In the genomic region with DNA sequence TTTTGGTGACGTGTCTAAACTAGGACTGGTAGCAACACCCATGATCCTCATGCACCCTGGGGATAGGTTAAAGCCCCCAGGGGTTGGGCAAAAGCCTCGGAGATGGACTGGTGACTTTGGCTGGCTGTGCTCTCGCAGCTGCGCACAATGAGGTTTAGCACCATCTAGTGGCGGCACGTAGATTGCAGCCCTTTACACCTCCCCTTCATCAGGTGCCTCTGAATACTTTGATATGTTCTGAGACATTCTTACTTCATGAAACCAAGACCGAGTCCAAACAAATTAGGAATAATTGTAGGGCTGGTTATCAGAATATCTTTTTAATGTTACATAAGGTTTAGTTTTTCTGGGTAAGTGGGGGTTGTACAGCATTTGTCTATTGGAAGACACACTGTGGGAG, we compare ENCODE assay signal across 8 mouse cellular contexts. TPM values are rescaled to one million over a fixed set of nuclear protein-coding genes. Genes with fewer than 3 reads are reported as not detected.
A peak's percentile ranks its signal among the peaks of the same experiment; 100 is the strongest.
DNase-seq lines count a peak whose midpoint lies in the region; ATAC-seq and TF ChIP-seq lines count a peak whose summit lies in the region.
"Not testable (repeated sequence)": the region's sequence is repeated elsewhere in the genome, so short reads cannot be mapped to it uniquely, and the experiment has no call there.

No protein-coding gene starts in this region.

- H3K9me3 ChIP-seq in hindbrain, embryonic 11.5 days (ENCODE audit: control insufficient read depth, low read length); liver, embryonic 14.5 days (ENCODE audit: control insufficient read depth, low read length): not testable (repeated sequence)

- H3K9ac ChIP-seq in hindbrain, embryonic 11.5 days (ENCODE audit: low read depth, low read length); liver, embryonic 14.5 days (replicated peaks): not testable (repeated sequence)

- H3K27me3 ChIP-seq in hindbrain, embryonic 11.5 days (ENCODE audit: control insufficient read depth, insufficient read depth, low read length); liver, embryonic 14.5 days (ENCODE audit: control insufficient read depth, insufficient read depth, low read length); thymus, adult 2 months (ENCODE audit: control insufficient read depth, insufficient read depth, low read length): not testable (repeated sequence)

- H3K4me3 ChIP-seq in hindbrain, embryonic 11.5 days (ENCODE audit: low read depth, low read length); liver, embryonic 14.5 days (ENCODE audit: insufficient read depth in 1 of 2, low read depth in 2 of 2, low read length in 2 of 2); thymus, adult 2 months (ENCODE audit: control insufficient read depth, insufficient read depth, low read length): not testable (repeated sequence)

- ATAC-seq in hindbrain, embryonic 11.5 days (ENCODE audit: low FRiP score); liver, embryonic 14.5 days (ENCODE audit: insufficient read depth): not testable (repeated sequence)

- H3K27ac ChIP-seq in hindbrain, embryonic 11.5 days (ENCODE audit: low read depth, low read length); liver, embryonic 14.5 days; thymus, adult 2 months (ENCODE audit: control insufficient read depth, insufficient read depth, low read length): not testable (repeated sequence)

- DNase-seq in A20 (ENCODE audit: low read depth, low spot score) = peak; percentile 37
- DNase-seq in adrenal gland, adult 2 months = peak; percentile 10
- DNase-seq in cerebellum, postnatal 36 days = peak; percentile 28 to 29
- DNase-seq in hindbrain, embryonic 11.5 days (ENCODE audit: low spot score) = peak; percentile 15
- peak; percentile 12 for DNase-seq in kidney, postnatal 14 days
- not testable (repeated sequence) for DNase-seq in liver, embryonic 14.5 days (ENCODE audit: low read depth in 3 of 3, low spot score in 3 of 3)
- peak; percentile 71 for DNase-seq in naive thymus-derived CD4-positive, alpha-beta T cell, adult 2 months (ENCODE audit: low read depth)
- DNase-seq in thymus, adult 2 months = peak; percentile 23

- 46% methylated on average over 5 of the region's 7 CpGs for WGBS in hindbrain, embryonic 11.5 days
- 21% methylated on average over 3 of the region's 7 CpGs for WGBS in liver, embryonic 14.5 days (ENCODE audit: insufficient replicate concordance)
- WGBS in thymus, adult 2 months = 18% methylated on average over 5 of the region's 7 CpGs

- H3K4me1 ChIP-seq in hindbrain, embryonic 11.5 days (replicated peaks; ENCODE audit: control insufficient read depth, insufficient read depth, low read length); liver, embryonic 14.5 days (replicated peaks; ENCODE audit: control insufficient read depth in 2 of 2, insufficient read depth in 2 of 2, low read length in 1 of 2); thymus, adult 2 months (replicated peaks; ENCODE audit: control insufficient read depth, insufficient read depth, low read length): not testable (repeated sequence)

- TF ChIP-seq POLR2A in thymus, adult 2 months (IDR thresholded peaks at IDR 0.05; ENCODE audit: control insufficient read depth, extremely low read depth, insufficient read depth, low read length, poor library complexity) = not testable (repeated sequence)

- not testable (repeated sequence) for H3K4me2 ChIP-seq in hindbrain, embryonic 11.5 days (replicated peaks; ENCODE audit: low read depth, low read length); liver, embryonic 14.5 days (ENCODE audit: low read depth)

- H3K36me3 ChIP-seq in hindbrain, embryonic 11.5 days (ENCODE audit: control insufficient read depth, insufficient read depth, low read length); liver, embryonic 14.5 days (replicated peaks; ENCODE audit: control insufficient read depth, insufficient read depth, low read depth); thymus, adult 2 months (ENCODE audit: control insufficient read depth, insufficient read depth, low read length): not testable (repeated sequence)

- not testable (repeated sequence) for TF ChIP-seq EP300 in liver, embryonic 14.5 days (IDR thresholded peaks at IDR 0.05; ENCODE audit: low read depth)

- peak; percentile 43; the same call in 1 of the 2 replicates for TF ChIP-seq CTCF in liver, embryonic 14.5 days (IDR thresholded peaks at IDR 0.05; ENCODE audit: low read depth)
- not testable (repeated sequence) for TF ChIP-seq CTCF in thymus, adult 2 months (IDR thresholded peaks at IDR 0.05; ENCODE audit: borderline replicate concordance, control insufficient read depth, extremely low read depth, insufficient read depth, low read length, poor library complexity)

RNA-seq across cellular contexts. Expression of gene Zfp974, which starts 12.6 kb away (rescaled TPM):
- total RNA-seq in adrenal gland, adult 2 months (2021) = 10 to 100 TPM; 10.9 to 11.4 TPM
- polyA plus RNA-seq in adrenal gland, adult 2 months (2012; rRNA removed) = 0.39 and 0.67 TPM in 2 replicates
- 15.2 and 15.8 TPM in 2 replicates for polyA plus RNA-seq in hindbrain, embryonic 11.5 days (2014; fragmentation: Nextera tagmentation; extraction: Ambion mirVana)
- 0.30 and 0.55 TPM in 2 replicates for polyA plus RNA-seq in liver, embryonic 14.5 days (2012; rRNA removed)
- polyA plus RNA-seq in liver, embryonic 14.5 days (2014; fragmentation: Nextera tagmentation; extraction: Ambion mirVana) = 0.80 and 0.91 TPM in 2 replicates
- 0.94 and 1.0 TPM in 2 replicates for polyA plus RNA-seq in thymus, adult 2 months (2012; rRNA removed)

RNA-seq across cellular contexts. Expression of gene Zfp780b, which starts 37.1 kb away (rescaled TPM):
- 1 to 10 TPM; 9.4 to 9.5 TPM for total RNA-seq in adrenal gland, adult 2 months (2021)
- 0.36 and 0.55 TPM in 2 replicates for polyA plus RNA-seq in adrenal gland, adult 2 months (2012; rRNA removed)
- 21.0 and 27.2 TPM in 2 replicates for polyA plus RNA-seq in hindbrain, embryonic 11.5 days (2014; fragmentation: Nextera tagmentation; extraction: Ambion mirVana)
- 0.83 and 1.3 TPM in 2 replicates for polyA plus RNA-seq in liver, embryonic 14.5 days (2012; rRNA removed)
- polyA plus RNA-seq in liver, embryonic 14.5 days (2014; fragmentation: Nextera tagmentation; extraction: Ambion mirVana) = 2.4 and 2.6 TPM in 2 replicates
- polyA plus RNA-seq in thymus, adult 2 months (2012; rRNA removed) = 2.7 and 3.3 TPM in 2 replicates
